Mouse (Mus musculus): ENCODE measurements around the gene Megf9. TPM values are rescaled to one million over a fixed set of nuclear protein-coding genes. Genes with fewer than 3 reads are reported as not detected.
A peak's percentile ranks its signal among the peaks of the same experiment; 100 is the strongest.

The Megf9 gene
- total and polyA plus RNA-seq, 2 experiments from 2014 or later = 30.7 to 79.2 TPM

GRCm38 (mm10) chr4:70452161-70452560 is 82.6 kb downstream of the Megf9 start:
- Histone ChIP-seq H3K9me3 (ENCODE audit: low read length) (no peaks in the 10 kb centered on the region), H3K4me2 (ENCODE audit: low read depth, low read length) (no peak overlapping the region), H3K27me3 (ENCODE audit: insufficient read depth, low read length) (no peaks in the 10 kb centered on the region), H3K9ac (replicated peaks; ENCODE audit: low read length) (no peak overlapping the region), H3K27ac (no peak overlapping the region), H3K4me3 (ENCODE audit: low read length) (no peak overlapping the region), H3K4me1 (ENCODE audit: insufficient read depth, low read length) (no peaks in the 10 kb centered on the region), H3K36me3 (ENCODE audit: insufficient read depth, low read length) (no peaks in the 10 kb centered on the region)
- ATAC-seq = 0 out of 2 replicates have a peak, but pooled peaks have one; percentile 35
- 85% methylated on average over 3 of the region's 3 CpGs for WGBS
- TF ChIP-seq CTCF (IDR thresholded peaks at IDR 0.05; ENCODE audit: low read depth) = no peak
- no peak for DNase-seq (ENCODE audit: low spot score)

- 1% methylated on average over 2 of the region's 2 CpGs for WGBS
- DNase-seq (ENCODE audit: low spot score) (peak; percentile 80), ATAC-seq (peak; percentile 24; the same call in 1 of the 2 replicates)
- H3K4me1 ChIP-seq (ENCODE audit: insufficient read depth, low read length) = no peaks in the 10 kb centered on the region
- no peak overlapping the region for H3K4me2 ChIP-seq (ENCODE audit: low read depth, low read length)
- H3K9me3 ChIP-seq (ENCODE audit: low read length) = no peaks in the 10 kb centered on the region
- no peaks in the 10 kb centered on the region for H3K27me3 ChIP-seq (ENCODE audit: insufficient read depth, low read length)
- no peak overlapping the region for H3K27ac ChIP-seq
- TF ChIP-seq CTCF (IDR thresholded peaks at IDR 0.05; ENCODE audit: low read depth) = peak; percentile 87
- no peak overlapping the region for H3K4me3 ChIP-seq (ENCODE audit: low read length)
- H3K9ac ChIP-seq (replicated peaks; ENCODE audit: low read length) = no peak overlapping the region
- H3K36me3 ChIP-seq (ENCODE audit: insufficient read depth, low read length) = no peaks in the 10 kb centered on the region
Observed at GRCm38 (mm10) chr4:70451750-70452149, 83.0 kb downstream of the Megf9 start.

GRCm38 (mm10) chr4:70449668-70450067 is 85.1 kb downstream of the Megf9 start:
- H3K27me3 ChIP-seq (ENCODE audit: insufficient read depth, low read length) = no peaks in the 10 kb centered on the region
- DNase-seq (ENCODE audit: low spot score) = no peak
- H3K9ac ChIP-seq (replicated peaks; ENCODE audit: low read length) = no peak overlapping the region
- no peak overlapping the region for H3K27ac ChIP-seq
- H3K36me3 ChIP-seq (ENCODE audit: insufficient read depth, low read length) = no peaks in the 10 kb centered on the region
- ATAC-seq = no peak
- peak; percentile 35; the same call in 1 of the 2 replicates for TF ChIP-seq CTCF (IDR thresholded peaks at IDR 0.05; ENCODE audit: low read depth)
- no peaks in the 10 kb centered on the region for H3K4me1 ChIP-seq (ENCODE audit: insufficient read depth, low read length)
- 98% methylated on average over 1 of the region's 1 CpGs for WGBS
- no peak overlapping the region for H3K4me3 ChIP-seq (ENCODE audit: low read length)
- H3K9me3 ChIP-seq (ENCODE audit: low read length) = no peaks in the 10 kb centered on the region
- no peak overlapping the region for H3K4me2 ChIP-seq (ENCODE audit: low read depth, low read length)

GRCm38 (mm10) chr4:70446774-70447173 is 88.0 kb downstream of the Megf9 start:
- DNase-seq (ENCODE audit: low spot score) (no peak), ATAC-seq (no peak)
- Histone ChIP-seq H3K27me3 (ENCODE audit: insufficient read depth, low read length) (no peaks in the 10 kb centered on the region), H3K9ac (replicated peaks; ENCODE audit: low read length) (no peak overlapping the region), H3K27ac (no peak overlapping the region), H3K4me3 (ENCODE audit: low read length) (no peak overlapping the region), H3K9me3 (ENCODE audit: low read length) (no peaks in the 10 kb centered on the region), H3K4me2 (ENCODE audit: low read depth, low read length) (no peak overlapping the region), H3K36me3 (ENCODE audit: insufficient read depth, low read length) (no peaks in the 10 kb centered on the region), H3K4me1 (ENCODE audit: insufficient read depth, low read length) (no peaks in the 10 kb centered on the region)
- WGBS = 72% methylated on average over 3 of the region's 3 CpGs
- TF ChIP-seq CTCF (IDR thresholded peaks at IDR 0.05; ENCODE audit: low read depth) = no peak

GRCm38 (mm10) chr4:70420202-70420601 is 114.6 kb downstream of the Megf9 start:
- no peaks in the 10 kb centered on the region for H3K36me3 ChIP-seq (ENCODE audit: insufficient read depth, low read length)
- TF ChIP-seq CTCF (IDR thresholded peaks at IDR 0.05; ENCODE audit: low read depth) = no peak

GRCm38 (mm10) chr4:70412126-70412525 is 122.7 kb downstream of the Megf9 start:
- no peak for TF ChIP-seq CTCF (IDR thresholded peaks at IDR 0.05; ENCODE audit: low read depth)
- peak overlapping the region; percentile 73 for H3K27ac ChIP-seq

More at GRCm38 (mm10) chr4:70420202-70420601, 114.6 kb downstream of the Megf9 start:
- no peaks in the 10 kb centered on the region for H3K4me1 ChIP-seq (ENCODE audit: insufficient read depth, low read length)
- no peak overlapping the region for H3K4me2 ChIP-seq (ENCODE audit: low read depth, low read length)
- H3K4me3 ChIP-seq (ENCODE audit: low read length) = no peak overlapping the region
- WGBS = 53% methylated on average over 2 of the region's 2 CpGs
- ATAC-seq (no peak), DNase-seq (ENCODE audit: low spot score) (no peak)
- H3K27me3 ChIP-seq (ENCODE audit: insufficient read depth, low read length) = no peaks in the 10 kb centered on the region
- no peaks in the 10 kb centered on the region for H3K9me3 ChIP-seq (ENCODE audit: low read length)
- H3K9ac ChIP-seq (replicated peaks; ENCODE audit: low read length) = no peak overlapping the region
- no peak overlapping the region for H3K27ac ChIP-seq

GRCm38 (mm10) chr4:70409994-70410721 is 124.6 kb downstream of the Megf9 start, which contains the start of gene Cdk5rap2:
Gene Cdk5rap2 (minus strand): TSS chr4:70410443.
- ATAC-seq = peak; percentile 98
- TF ChIP-seq CTCF (IDR thresholded peaks at IDR 0.05; ENCODE audit: low read depth) = peak; percentile 45
- Histone ChIP-seq H3K36me3 (ENCODE audit: insufficient read depth, low read length) (no peaks in the 10 kb centered on the region), H3K27ac (peak within 1 kb of the TSS; percentile 74), H3K9ac (replicated peaks; ENCODE audit: low read length) (peak within 1 kb of the TSS; percentile 83), H3K27me3 (ENCODE audit: insufficient read depth, low read length) (no peaks in the 10 kb centered on the region), H3K9me3 (ENCODE audit: low read length) (no peaks in the 10 kb centered on the region), H3K4me3 (ENCODE audit: low read length) (peak within 1 kb of the TSS; percentile 96), H3K4me2 (ENCODE audit: low read depth, low read length) (peak within 1 kb of the TSS; percentile 81), H3K4me1 (ENCODE audit: insufficient read depth, low read length) (peaks cover 3% of the 10 kb centered on the region; the same call in 1 of the 2 replicates)
- peak; percentile 99 for DNase-seq (ENCODE audit: low spot score)
- under 1% methylated on average over 55 of the region's 55 CpGs for WGBS

More at GRCm38 (mm10) chr4:70412126-70412525, 122.7 kb downstream of the Megf9 start:
- DNase-seq (ENCODE audit: low spot score) = peak; percentile 78
- no peak overlapping the region for H3K9ac ChIP-seq (replicated peaks; ENCODE audit: low read length)
- no peak overlapping the region for H3K4me2 ChIP-seq (ENCODE audit: low read depth, low read length)
- no peaks in the 10 kb centered on the region for H3K27me3 ChIP-seq (ENCODE audit: insufficient read depth, low read length)
- no peak overlapping the region for H3K4me3 ChIP-seq (ENCODE audit: low read length)
- no peaks in the 10 kb centered on the region for H3K9me3 ChIP-seq (ENCODE audit: low read length)
- H3K36me3 ChIP-seq (ENCODE audit: insufficient read depth, low read length) = no peaks in the 10 kb centered on the region
- H3K4me1 ChIP-seq (ENCODE audit: insufficient read depth, low read length) = peaks cover 3% of the 10 kb centered on the region; the same call in 1 of the 2 replicates
- WGBS = 13% methylated on average over 2 of the region's 2 CpGs
- peak; percentile 63 for ATAC-seq

Data from hindbrain, postnatal 0 days (tissue).